In the genomic region with DNA sequence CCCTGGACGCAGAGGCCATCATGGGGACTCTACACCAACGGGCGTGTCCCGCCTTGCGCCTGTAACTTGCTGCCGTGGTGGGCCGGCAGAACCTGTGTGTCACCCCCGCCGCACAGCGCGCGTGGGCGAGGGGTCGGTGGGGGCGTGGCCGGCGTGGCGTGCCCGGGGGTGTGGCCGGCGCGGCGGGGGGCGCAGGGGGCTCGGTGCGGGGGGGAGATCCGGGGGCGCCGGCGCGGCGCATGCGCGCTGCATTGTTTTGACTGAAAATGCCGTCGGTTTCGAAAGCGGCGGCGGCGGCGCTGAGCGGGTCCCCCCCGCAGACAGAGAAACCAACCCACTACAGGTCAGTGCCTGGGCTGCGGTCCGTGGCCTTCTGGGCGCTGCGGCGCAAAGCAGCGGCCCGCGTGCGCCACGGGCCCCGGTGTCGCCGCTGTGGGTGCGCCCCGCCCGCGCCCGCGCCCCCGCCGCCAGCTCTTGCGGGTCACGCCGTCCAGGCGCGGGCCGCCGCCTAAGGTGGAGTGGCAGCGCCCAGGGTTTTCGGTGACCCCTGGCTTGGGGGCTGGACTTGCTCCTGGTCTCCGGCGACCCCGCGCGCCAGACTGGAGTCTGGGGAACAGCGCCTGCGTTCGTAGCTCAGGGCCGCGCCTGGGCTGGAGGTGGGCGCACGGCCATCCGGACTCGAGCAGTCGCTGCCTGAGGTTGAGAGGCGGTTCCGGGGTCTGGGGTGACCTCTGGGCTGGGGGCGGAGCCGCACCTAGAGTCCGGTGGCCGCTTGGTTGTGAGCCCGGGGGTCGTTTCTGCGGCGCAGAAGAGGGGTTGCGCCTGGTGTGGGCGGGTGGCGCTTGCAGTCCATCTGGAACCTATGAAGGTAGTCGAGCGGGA, we compare ENCODE assay signal across 8 mouse cellular contexts. TPM values are rescaled to one million over a fixed set of nuclear protein-coding genes. Genes with fewer than 3 reads are reported as not detected.
DNase-seq lines count a peak whose midpoint lies in the region; ATAC-seq and TF ChIP-seq lines count a peak whose summit lies in the region.

Gene Unkl (plus strand): TSS at position 248 of the 882 bp plus-strand sequence.

- no peak for TF ChIP-seq POLR2A in limb, embryonic 14.5 days (IDR thresholded peaks at IDR 0.05; ENCODE audit: borderline replicate concordance, extremely low read depth, insufficient read depth, insufficient read length)
- no peak for TF ChIP-seq POLR2A in spleen, adult 2 months (IDR thresholded peaks at IDR 0.05; ENCODE audit: low read depth, low read length)

- H3K36me3 ChIP-seq in limb, embryonic 14.5 days (ENCODE audit: control insufficient read depth, insufficient read depth, low read length) = peaks cover 30% of the 10 kb centered on the region
- no peaks in the 10 kb centered on the region for H3K36me3 ChIP-seq in midbrain, embryonic 16.5 days (ENCODE audit: control insufficient read depth, insufficient read depth, low read length)
- H3K36me3 ChIP-seq in spleen, adult 2 months (ENCODE audit: control insufficient read depth, insufficient read depth, low read length) = no peaks in the 10 kb centered on the region

- ATAC-seq in frontal cortex, adult (ENCODE audit: low TSS enrichment) = no peak
- peak; percentile 58 for ATAC-seq in limb, embryonic 14.5 days (ENCODE audit: low FRiP score, low read depth)
- ATAC-seq in midbrain, embryonic 16.5 days = peak; percentile 50

- TF ChIP-seq CTCF in spleen, adult 2 months (IDR thresholded peaks at IDR 0.05; ENCODE audit: extremely low read depth, insufficient read depth, insufficient read length, insufficient replicate concordance) = no peak

- DNase-seq in frontal cortex, adult 2 months (ENCODE audit: extremely low spot score in 1 of 2, low spot score in 1 of 2) = peak in 1 of 2 experiments; percentile 67
- peak; percentile 46 for DNase-seq in embryo, embryonic 11.5 days (ENCODE audit: low read depth, low spot score)
- DNase-seq in heart, adult 11 months = peak; percentile 98
- DNase-seq in kidney, adult 11 months = peak; percentile 54
- peak; percentile 67 for DNase-seq in limb, embryonic 14.5 days (ENCODE audit: low spot score)
- peak in 1 of 2 experiments; percentile 63 for DNase-seq in spleen, adult 2 months (ENCODE audit: low read depth in 1 of 2, low spot score in 2 of 2)

- H3K27ac ChIP-seq in limb, embryonic 14.5 days (replicated peaks; ENCODE audit: low read depth, low read length) = peak within 1 kb of the TSS; percentile 79
- peak within 1 kb of the TSS; percentile 74 for H3K27ac ChIP-seq in midbrain, embryonic 16.5 days (ENCODE audit: low read length)
- peak within 1 kb of the TSS; percentile 84 for H3K27ac ChIP-seq in spleen, adult 2 months (ENCODE audit: insufficient read depth, low read length)

- no peaks in the 10 kb centered on the region for H3K27me3 ChIP-seq in limb, embryonic 14.5 days (ENCODE audit: control insufficient read depth, insufficient read depth, low read length)
- H3K27me3 ChIP-seq in midbrain, embryonic 16.5 days (ENCODE audit: control insufficient read depth, insufficient read depth, low read depth, low read length) = no peaks in the 10 kb centered on the region
- H3K27me3 ChIP-seq in spleen, adult 2 months (ENCODE audit: control insufficient read depth, insufficient read depth, low read length) = no peaks in the 10 kb centered on the region

- no peaks in the 10 kb centered on the region for H3K9me3 ChIP-seq in limb, embryonic 14.5 days (ENCODE audit: control insufficient read depth, low read length)
- H3K9me3 ChIP-seq in midbrain, embryonic 16.5 days (replicated peaks; ENCODE audit: control insufficient read depth, low read length, poor library complexity, severe bottlenecking) = no peaks in the 10 kb centered on the region

- H3K4me1 ChIP-seq in limb, embryonic 14.5 days (ENCODE audit: control insufficient read depth, insufficient read depth, low read length) = peaks cover 22% of the 10 kb centered on the region
- H3K4me1 ChIP-seq in midbrain, embryonic 16.5 days (ENCODE audit: control insufficient read depth, insufficient read depth, low read length) = peaks cover 37% of the 10 kb centered on the region
- peaks cover 15% of the 10 kb centered on the region; the same call in 1 of the 2 replicates for H3K4me1 ChIP-seq in spleen, adult 2 months (ENCODE audit: control insufficient read depth, insufficient read depth, insufficient read length)

- H3K4me2 ChIP-seq in limb, embryonic 14.5 days (replicated peaks; ENCODE audit: low read depth, low read length, severe bottlenecking) = peak within 1 kb of the TSS; percentile 90
- H3K4me2 ChIP-seq in midbrain, embryonic 16.5 days (ENCODE audit: low read length) = peak within 1 kb of the TSS; percentile 88

- H3K4me3 ChIP-seq in limb, embryonic 14.5 days (replicated peaks; ENCODE audit: low read length) = peak within 1 kb of the TSS; percentile 83
- H3K4me3 ChIP-seq in midbrain, embryonic 16.5 days (ENCODE audit: low read depth, low read length) = peak within 1 kb of the TSS; percentile 95
- H3K4me3 ChIP-seq in spleen, adult 2 months (ENCODE audit: extremely low read depth, insufficient read depth, insufficient read length) = peak within 1 kb of the TSS; percentile 91

- WGBS in limb, embryonic 14.5 days = under 1% methylated on average over 65 of the region's 104 CpGs
- under 1% methylated on average over 98 of the region's 104 CpGs for WGBS in midbrain, embryonic 16.5 days
- WGBS in spleen, adult 2 months = under 1% methylated on average over 101 of the region's 104 CpGs

- H3K9ac ChIP-seq in limb, embryonic 14.5 days (ENCODE audit: low read depth, low read length, severe bottlenecking) = peak within 1 kb of the TSS; percentile 81
- H3K9ac ChIP-seq in midbrain, embryonic 16.5 days (ENCODE audit: low read depth, low read length) = peak within 1 kb of the TSS; percentile 90

RNA-seq across cellular contexts. Expression of gene Unkl, which starts in this region (rescaled TPM):
- 41.1 and 42.1 TPM in 2 replicates for polyA plus RNA-seq in frontal cortex, adult 2 months (2012; rRNA removed)
- polyA plus RNA-seq in limb, embryonic 14.5 days (2012; rRNA removed) = 18.0 and 22.1 TPM in 2 replicates
- polyA plus RNA-seq in limb, embryonic 14.5 days (2014; fragmentation: Nextera tagmentation; extraction: Ambion mirVana) = 6.1 and 6.3 TPM in 2 replicates
- polyA plus RNA-seq in midbrain, embryonic 16.5 days (2015; fragmentation: Nextera tagmentation; extraction: Ambion mirVana) = 18.3 and 19.2 TPM in 2 replicates
- 30.4 and 32.0 TPM in 2 replicates for polyA plus RNA-seq in spleen, adult 2 months (2012; rRNA removed)
